Mouse (Mus musculus) kidney, adult 2 months (tissue): ENCODE measurements at regions not wholly inside any gene's neighbourhood (a gene's known extent, or its start where the extent isn't known, plus 50 kb on each side); places are given as distances from the start of the nearest gene placed in this dataset.

Source experiments
- DNase-seq: peaks from one replicate; pipeline ENCODE4 v3.0.0; 2021
- H3K27ac ChIP-seq: fragments of 200-500 bp; 2 replicates; pipeline ENCODE4 v1.5.1; 2012; ENCODE audit warnings: low read depth, low read length, control low read depth, inconsistent platforms; ENCODE audit not compliant: insufficient read depth
- H3K27me3 ChIP-seq: fragments of 200-500 bp; replicated peaks from 2 replicates; pipeline ENCODE4 v1.6.1; 2012; ENCODE audit warnings: mild to moderate bottlenecking, moderate library complexity, low read length, inconsistent platforms; ENCODE audit not compliant: control insufficient read depth, insufficient read depth
- H3K36me3 ChIP-seq: fragments of 200-500 bp; 2 replicates; pipeline ENCODE4 v1.6.1; 2012; ENCODE audit warnings: mild to moderate bottlenecking, moderate library complexity, low read length, inconsistent platforms; ENCODE audit not compliant: control insufficient read depth, insufficient read depth
- H3K4me1 ChIP-seq: fragments of 200-500 bp; 2 replicates; pipeline ENCODE4 v1.6.1; 2011; ENCODE audit warnings: low read length; ENCODE audit not compliant: control insufficient read depth, insufficient read depth
- H3K4me3 ChIP-seq: fragments of 200-500 bp; 2 replicates; pipeline ENCODE4 v1.5.1; 2011; ENCODE audit warnings: mild to moderate bottlenecking, low read depth, low read length, control low read depth; ENCODE audit not compliant: insufficient read depth
- CTCF ChIP-seq: fragments of 200-500 bp; conservative IDR thresholded peaks from 2 replicates; pipeline ENCODE4 v1.5.1; 2011; ENCODE audit warnings: low read depth, mild to moderate bottlenecking, control low read depth, low read length, moderate library complexity, mixed read lengths; ENCODE audit not compliant: insufficient read depth, insufficient read length
- POLR2A ChIP-seq: fragments of 200-500 bp; IDR thresholded peaks from one replicate; pipeline ENCODE4 v1.6.1; 2011; ENCODE audit warnings: low read depth, low read length, control low read depth
- WGBS: fragments of 180-500 bp; shearing (Covaris S2); methylation state at CpG from one replicate; pipeline ENCODE4 v1.1.7; 2018; 5-methylcytosine and 5-hydroxymethylcytosine counted together

- no peak for DNase-seq
- Histone ChIP-seq H3K27me3 (no peaks in the 10 kb centered on the region), H3K4me3 (no peak overlapping the region), H3K27ac (no peak overlapping the region), H3K4me1 (no peaks in the 10 kb centered on the region), H3K36me3 (no peaks in the 10 kb centered on the region)
- 61% methylated on average over 8 of the region's 8 CpGs for WGBS
- TF ChIP-seq CTCF (no peak), POLR2A (no peak)
Observed at GRCm38 (mm10) chr1:69433655-69434357, 253.2 kb downstream of the Ikzf2 start.

GRCm38 (mm10) chr1:69430683-69431407 lies 256.2 kb downstream of the Ikzf2 start:
- no peak for DNase-seq
- no peak overlapping the region for H3K27ac ChIP-seq
- no peaks in the 10 kb centered on the region for H3K36me3 ChIP-seq
- TF ChIP-seq POLR2A (no peak), CTCF (no peak)
- H3K27me3 ChIP-seq = no peaks in the 10 kb centered on the region
- H3K4me3 ChIP-seq = no peak overlapping the region
- H3K4me1 ChIP-seq = no peaks in the 10 kb centered on the region
- WGBS = 48% methylated on average over 8 of the region's 8 CpGs

GRCm38 (mm10) chr1:69429632-69430031 lies 257.4 kb downstream of the Ikzf2 start:
- 81% methylated on average over 5 of the region's 5 CpGs for WGBS
- H3K36me3 ChIP-seq = no peaks in the 10 kb centered on the region
- H3K4me1 ChIP-seq = no peaks in the 10 kb centered on the region
- TF ChIP-seq CTCF (no peak), POLR2A (no peak)
- no peak for DNase-seq
- no peak overlapping the region for H3K27ac ChIP-seq
- no peak overlapping the region for H3K4me3 ChIP-seq
- H3K27me3 ChIP-seq = no peaks in the 10 kb centered on the region

- 78% methylated on average over 2 of the region's 2 CpGs for WGBS
- H3K36me3 ChIP-seq = no peaks in the 10 kb centered on the region
Observed at GRCm38 (mm10) chr1:69397676-69398075, 289.4 kb downstream of the Ikzf2 start.

GRCm38 (mm10) chr1:69382374-69382773 lies 274.5 kb upstream of the Erbb4 start:
- TF ChIP-seq POLR2A = no peak
- TF ChIP-seq CTCF = no peak
- Histone ChIP-seq H3K4me1 (no peaks in the 10 kb centered on the region), H3K36me3 (no peaks in the 10 kb centered on the region), H3K27me3 (no peaks in the 10 kb centered on the region), H3K27ac (no peak overlapping the region), H3K4me3 (no peak overlapping the region)
- no peak for DNase-seq
- 86% methylated on average over 1 of the region's 1 CpGs for WGBS

More at GRCm38 (mm10) chr1:69397676-69398075, 289.4 kb downstream of the Ikzf2 start:
- TF ChIP-seq POLR2A (no peak), CTCF (no peak)
- Histone ChIP-seq H3K4me1 (no peaks in the 10 kb centered on the region), H3K27ac (no peak overlapping the region), H3K27me3 (no peaks in the 10 kb centered on the region), H3K4me3 (no peak overlapping the region)
- no peak for DNase-seq

- no peaks in the 10 kb centered on the region for H3K36me3 ChIP-seq
- WGBS = 88% methylated on average over 7 of the region's 7 CpGs
- H3K27ac ChIP-seq = no peak overlapping the region
- no peak for TF ChIP-seq POLR2A
- TF ChIP-seq CTCF = no peak
- no peak for DNase-seq
- H3K4me3 ChIP-seq = no peak overlapping the region
- H3K4me1 ChIP-seq = no peaks in the 10 kb centered on the region
- no peaks in the 10 kb centered on the region for H3K27me3 ChIP-seq
Observed at GRCm38 (mm10) chr1:69379741-69380140, 271.9 kb upstream of the Erbb4 start.

- H3K4me3 ChIP-seq = no peak overlapping the region
- no peak overlapping the region for H3K27ac ChIP-seq
- no peak for DNase-seq
- TF ChIP-seq CTCF (no peak), POLR2A (no peak)
- no peaks in the 10 kb centered on the region for H3K4me1 ChIP-seq
- WGBS = 96% methylated on average over 46 of the region's 46 CpGs
- no peaks in the 10 kb centered on the region for H3K27me3 ChIP-seq
- H3K36me3 ChIP-seq = no peaks in the 10 kb centered on the region
Observed at GRCm38 (mm10) chr1:69376923-69377706, 269.3 kb upstream of the Erbb4 start.
